Mouse (Mus musculus) embryonic facial prominence, embryonic 13.5 days (tissue): ENCODE results near the gene Drp2. TPM values are rescaled to one million over a fixed set of nuclear protein-coding genes. Genes with fewer than 3 reads are reported as not detected.

ENCODE experiments used
- ATAC-seq: fragments of 200-750 bp; cut with Nextera tagmentation; 2 replicates; pipeline ENCODE4 v1.8.0; 2017; ENCODE audit warnings: low read depth; ENCODE audit not compliant: insufficient number of reproducible peaks, insufficient read depth, low FRiP score, low TSS enrichment
- H3K27ac ChIP-seq: fragments of 300-500 bp; sonication (generic); 2 replicates; pipeline ENCODE4 v1.5.1; 2015; ENCODE audit warnings: moderate library complexity, mild to moderate bottlenecking, inconsistent platforms
- H3K27me3 ChIP-seq: fragments of 300-500 bp; sonication (generic); 2 replicates; pipeline ENCODE4 v1.6.1; 2015; ENCODE audit warnings: mild to moderate bottlenecking, inconsistent platforms
- H3K36me3 ChIP-seq: fragments of 300-500 bp; sonication (generic); 2 replicates; pipeline ENCODE4 v1.6.1; 2015; ENCODE audit warnings: mild to moderate bottlenecking, inconsistent platforms
- H3K4me1 ChIP-seq: fragments of 300-500 bp; sonication (generic); 2 replicates; pipeline ENCODE4 v1.6.1; 2015; ENCODE audit warnings: inconsistent platforms
- H3K4me2 ChIP-seq: fragments of 300-500 bp; sonication (generic); 2 replicates; pipeline ENCODE4 v1.6.1; 2015; ENCODE audit warnings: moderate library complexity, mild to moderate bottlenecking, inconsistent platforms
- H3K4me3 ChIP-seq: fragments of 300-500 bp; sonication (generic); 2 replicates; pipeline ENCODE4 v1.5.1; 2015; ENCODE audit warnings: mild to moderate bottlenecking, inconsistent platforms
- H3K9ac ChIP-seq: fragments of 300-500 bp; sonication (generic); 2 replicates; pipeline ENCODE4 v1.6.1; 2015; ENCODE audit warnings: mild to moderate bottlenecking, inconsistent platforms
- H3K9me3 ChIP-seq: fragments of 300-500 bp; sonication (generic); 2 replicates; pipeline ENCODE4 v1.6.1; 2016; ENCODE audit warnings: inconsistent platforms
- WGBS: fragments of 180-500 bp; shearing (Covaris S2); methylation state at CpG from one replicate; pipeline ENCODE4 v1.1.7; 2015; ENCODE audit warnings: mixed read lengths; 5-methylcytosine and 5-hydroxymethylcytosine counted together
- polyA plus RNA-seq: library from polyadenylated mRNA; unstranded; fragments of >200 nt; fragmentation: Nextera tagmentation; extraction: Ambion mirVana; gene quantifications from 2 replicates; pipeline ENCODE4 v1.2.1, GENCODE M21; 2015

Gene Drp2
- polyA plus RNA-seq, 1 experiment from 2014 or later = 4.1 TPM

GRCm38 (mm10) chrX:134420097-134420496 is 15.7 kb downstream of the Drp2 start:
- no peaks in the 10 kb centered on the region for H3K9me3 ChIP-seq
- no peak overlapping the region for H3K27ac ChIP-seq
- H3K36me3 ChIP-seq = no peaks in the 10 kb centered on the region
- H3K4me2 ChIP-seq = no peak overlapping the region
- H3K4me3 ChIP-seq = no peak overlapping the region
- no peaks in the 10 kb centered on the region for H3K4me1 ChIP-seq
- ATAC-seq = no peak
- 0 out of 2 replicates have a peak, but pooled peaks cover 8% of the 10 kb centered on the region for H3K27me3 ChIP-seq
- WGBS = 85% methylated on average over 5 of the region's 5 CpGs
- H3K9ac ChIP-seq = no peak overlapping the region

GRCm38 (mm10) chrX:134424263-134424662 is 19.9 kb downstream of the Drp2 start:
- Histone ChIP-seq H3K4me3 (no peak overlapping the region), H3K27me3 (0 out of 2 replicates have a peak, but pooled peaks cover 8% of the 10 kb centered on the region), H3K4me2 (no peak overlapping the region), H3K36me3 (no peaks in the 10 kb centered on the region), H3K27ac (no peak overlapping the region), H3K9ac (no peak overlapping the region), H3K4me1 (no peaks in the 10 kb centered on the region), H3K9me3 (no peaks in the 10 kb centered on the region)
- no peak for ATAC-seq
- WGBS = 93% methylated on average over 5 of the region's 5 CpGs

GRCm38 (mm10) chrX:134425798-134426197 is 21.4 kb downstream of the Drp2 start:
- ATAC-seq = no peak
- Histone ChIP-seq H3K4me2 (no peak overlapping the region), H3K27ac (no peak overlapping the region), H3K9me3 (no peaks in the 10 kb centered on the region), H3K9ac (no peak overlapping the region), H3K36me3 (no peaks in the 10 kb centered on the region), H3K4me1 (no peaks in the 10 kb centered on the region), H3K27me3 (0 out of 2 replicates have a peak, but pooled peaks cover 5% of the 10 kb centered on the region), H3K4me3 (no peak overlapping the region)
- 76% methylated on average over 10 of the region's 10 CpGs for WGBS

- no peak for ATAC-seq
- H3K4me2 ChIP-seq = no peak overlapping the region
- 65% methylated on average over 6 of the region's 6 CpGs for WGBS
Observed at GRCm38 (mm10) chrX:134426819-134427218, 22.5 kb downstream of the Drp2 start.

GRCm38 (mm10) chrX:134427307-134427706 is 23.0 kb downstream of the Drp2 start:
- H3K9ac ChIP-seq = no peak overlapping the region
- H3K4me1 ChIP-seq = no peaks in the 10 kb centered on the region
- no peak overlapping the region for H3K27ac ChIP-seq
- WGBS = 60% methylated on average over 3 of the region's 3 CpGs
- no peaks in the 10 kb centered on the region for H3K36me3 ChIP-seq
- no peaks in the 10 kb centered on the region for H3K9me3 ChIP-seq
- ATAC-seq = no peak
- H3K4me2 ChIP-seq = no peak overlapping the region
- 0 out of 2 replicates have a peak, but pooled peaks cover 5% of the 10 kb centered on the region for H3K27me3 ChIP-seq
- no peak overlapping the region for H3K4me3 ChIP-seq

More at GRCm38 (mm10) chrX:134426819-134427218, 22.5 kb downstream of the Drp2 start:
- H3K27ac ChIP-seq = no peak overlapping the region
- H3K4me1 ChIP-seq = no peaks in the 10 kb centered on the region
- H3K36me3 ChIP-seq = no peaks in the 10 kb centered on the region
- H3K4me3 ChIP-seq = no peak overlapping the region
- H3K9ac ChIP-seq = no peak overlapping the region
- H3K9me3 ChIP-seq = no peaks in the 10 kb centered on the region
- 0 out of 2 replicates have a peak, but pooled peaks cover 5% of the 10 kb centered on the region for H3K27me3 ChIP-seq

GRCm38 (mm10) chrX:134474988-134475710 is 70.8 kb downstream of the Drp2 start:
- no peaks in the 10 kb centered on the region for H3K27me3 ChIP-seq
- ATAC-seq = 0 out of 2 replicates have a peak, but pooled peaks have one; percentile 37
- H3K27ac ChIP-seq = no peak overlapping the region
- no peak overlapping the region for H3K4me3 ChIP-seq
- peak overlapping the region; percentile 22 for H3K4me2 ChIP-seq
- H3K9me3 ChIP-seq = peaks cover 10% of the 10 kb centered on the region
- H3K36me3 ChIP-seq = no peaks in the 10 kb centered on the region
- 75% methylated on average over 63 of the region's 67 CpGs for WGBS
- H3K4me1 ChIP-seq = no peaks in the 10 kb centered on the region
- no peak overlapping the region for H3K9ac ChIP-seq

- no peak within 1 kb of the TSS for H3K4me3 ChIP-seq
- no peaks in the 10 kb centered on the region for H3K36me3 ChIP-seq
- no peaks in the 10 kb centered on the region for H3K4me1 ChIP-seq
- peaks cover 10% of the 10 kb centered on the region for H3K9me3 ChIP-seq
- no peaks in the 10 kb centered on the region for H3K27me3 ChIP-seq
- no peak for ATAC-seq
- H3K27ac ChIP-seq = no peak within 1 kb of the TSS
- no peak within 1 kb of the TSS for H3K9ac ChIP-seq
- peak within 1 kb of the TSS; percentile 22; the same call in 1 of the 2 replicates for H3K4me2 ChIP-seq
- 88% methylated on average over 25 of the region's 25 CpGs for WGBS
Observed at GRCm38 (mm10) chrX:134476290-134476689, 71.9 kb downstream of the Drp2 start, which contains the start of gene Taf7l. TSS of gene Taf7l (minus strand) at chrX:134476490.

GRCm38 (mm10) chrX:134481720-134482119 is 77.4 kb downstream of the Drp2 start:
- Histone ChIP-seq H3K4me2 (no peak overlapping the region), H3K27ac (no peak overlapping the region), H3K36me3 (no peaks in the 10 kb centered on the region), H3K4me1 (no peaks in the 10 kb centered on the region), H3K9me3 (no peaks in the 10 kb centered on the region), H3K27me3 (no peaks in the 10 kb centered on the region), H3K9ac (no peak overlapping the region), H3K4me3 (no peak overlapping the region)
- WGBS = 61% methylated on average over 3 of the region's 3 CpGs
- ATAC-seq = no peak

GRCm38 (mm10) chrX:134500651-134501050 is 96.3 kb downstream of the Drp2 start:
- H3K9ac ChIP-seq = no peak overlapping the region
- no peak overlapping the region for H3K27ac ChIP-seq
- H3K27me3 ChIP-seq = no peaks in the 10 kb centered on the region
- WGBS = 84% methylated on average over 8 of the region's 8 CpGs
- no peak overlapping the region for H3K4me2 ChIP-seq
- H3K4me3 ChIP-seq = no peak overlapping the region
- no peaks in the 10 kb centered on the region for H3K36me3 ChIP-seq
- no peaks in the 10 kb centered on the region for H3K4me1 ChIP-seq
- no peaks in the 10 kb centered on the region for H3K9me3 ChIP-seq
- no peak for ATAC-seq

Other genes starting within 250 kb of the Drp2 start
- 0.37 and 0.51 TPM in 2 replicates for gene Xkrx, start 242.5 kb upstream of the Drp2 start, polyA plus RNA-seq
- not detected in 2 replicates for gene Arl13a, start 217.1 kb upstream of the Drp2 start, polyA plus RNA-seq
- 0.11 TPM in 1 of 2 replicates, not detected in the other for gene Nox1, start 182.6 kb upstream of the Drp2 start, polyA plus RNA-seq
- 15.3 and 15.6 TPM in 2 replicates for gene Trmt2b, start 127.6 kb upstream of the Drp2 start, polyA plus RNA-seq
- gene Tmem35a, start 109.3 kb upstream of the Drp2 start, polyA plus RNA-seq = 14.2 and 16.0 TPM in 2 replicates
- 27.3 and 29.7 TPM in 2 replicates for gene Cenpi, start 96.5 kb upstream of the Drp2 start, polyA plus RNA-seq
- 0.15 and 0.24 TPM in 2 replicates for gene Taf7l, start 71.9 kb downstream of the Drp2 start, polyA plus RNA-seq
- 66.8 and 78.8 TPM in 2 replicates for gene Timm8a1, start 137.3 kb downstream of the Drp2 start, polyA plus RNA-seq
- 1.4 and 1.5 TPM in 2 replicates for gene Btk, start 179.0 kb downstream of the Drp2 start, polyA plus RNA-seq
- 430 and 455 TPM in 2 replicates for gene Rpl36a, start 181.1 kb downstream of the Drp2 start, polyA plus RNA-seq
- gene Gla, start 196.6 kb downstream of the Drp2 start, polyA plus RNA-seq = 4.0 and 4.5 TPM in 2 replicates
- gene Hnrnph2, start 196.6 kb downstream of the Drp2 start, polyA plus RNA-seq = 151 and 169 TPM in 2 replicates